Mouse (Mus musculus) G1E-ER4 (cell line): ENCODE data around the gene Rnf43. TPM values are rescaled to one million over a fixed set of nuclear protein-coding genes. Genes with fewer than 3 reads are reported as not detected.
A peak's percentile ranks its signal among the peaks of the same experiment; 100 is the strongest.

Experiments used
- GATA1 ChIP-seq: IDR thresholded peaks from one replicate; pipeline ENCODE4 v1.8.0; 2012; ENCODE audit warnings: low read length, inconsistent platforms
- polyA plus RNA-seq: library from polyadenylated mRNA; stranded (reverse); fragments of >175 nt; gene quantifications from 2 replicates; pipeline ENCODE4 v1.2.3, GENCODE M21; 2012

Gene Rnf43
- polyA plus RNA-seq, 1 experiment, result 1.3 TPM

DNA sequence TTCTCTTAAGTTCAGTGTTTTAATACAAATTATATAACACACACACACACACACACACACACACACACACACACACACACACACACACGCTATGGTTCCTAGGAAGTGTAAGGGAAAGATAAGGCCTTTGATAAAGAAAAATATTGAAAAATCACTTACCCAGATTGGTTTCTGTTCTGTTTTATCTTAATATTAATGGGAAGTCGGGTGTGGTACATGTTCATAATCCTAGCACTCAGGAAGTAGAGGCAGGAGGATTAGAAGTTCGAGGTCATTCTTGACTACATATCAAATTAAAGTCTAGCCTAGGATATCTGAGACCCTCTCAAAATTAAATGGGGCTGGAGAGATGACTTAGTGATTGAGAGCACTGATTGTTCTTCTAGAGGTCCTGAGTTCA, 59.6 kb downstream of the Rnf43 start:
- TF ChIP-seq GATA1, result no peak

DNA sequence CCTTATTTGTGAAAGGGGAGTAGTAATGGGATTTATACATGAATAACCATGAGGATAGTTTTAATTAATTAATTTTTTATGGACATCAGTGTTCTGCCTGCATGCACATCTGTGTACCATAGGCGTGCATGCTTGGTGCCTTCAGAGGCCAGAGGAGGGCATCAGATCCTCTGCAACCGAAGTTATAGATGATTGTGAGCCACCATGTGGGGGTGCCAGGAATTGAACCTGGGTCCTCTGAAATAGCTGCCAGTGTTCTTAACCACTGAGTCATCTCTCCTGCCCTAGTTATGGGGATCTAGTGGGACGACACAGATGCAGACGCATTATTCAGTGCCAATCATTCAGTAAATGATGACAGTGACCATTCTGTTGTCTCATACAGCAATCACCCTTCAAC, 60.4 kb downstream of the Rnf43 start:
- no peak for TF ChIP-seq GATA1

DNA sequence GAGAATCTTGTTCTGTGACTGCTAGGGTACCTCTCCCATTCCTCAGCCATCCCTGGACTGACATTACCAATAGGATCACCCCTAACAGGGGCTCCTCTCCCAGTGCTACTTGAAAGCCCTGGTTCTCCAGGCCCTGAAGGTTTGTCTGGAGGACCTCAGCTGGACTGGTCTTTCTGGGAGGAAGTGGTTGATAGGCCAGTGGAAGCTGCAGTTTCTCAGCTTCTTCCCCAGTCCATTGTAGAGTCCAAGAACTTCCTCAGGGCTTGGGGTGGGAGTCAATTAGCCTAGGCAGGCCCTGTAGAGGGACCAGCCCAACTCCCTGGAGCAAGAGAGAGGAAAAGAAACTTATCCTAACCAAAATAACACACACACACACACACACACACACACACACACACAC, 63.0 kb downstream of the Rnf43 start:
- no peak for TF ChIP-seq GATA1

DNA sequence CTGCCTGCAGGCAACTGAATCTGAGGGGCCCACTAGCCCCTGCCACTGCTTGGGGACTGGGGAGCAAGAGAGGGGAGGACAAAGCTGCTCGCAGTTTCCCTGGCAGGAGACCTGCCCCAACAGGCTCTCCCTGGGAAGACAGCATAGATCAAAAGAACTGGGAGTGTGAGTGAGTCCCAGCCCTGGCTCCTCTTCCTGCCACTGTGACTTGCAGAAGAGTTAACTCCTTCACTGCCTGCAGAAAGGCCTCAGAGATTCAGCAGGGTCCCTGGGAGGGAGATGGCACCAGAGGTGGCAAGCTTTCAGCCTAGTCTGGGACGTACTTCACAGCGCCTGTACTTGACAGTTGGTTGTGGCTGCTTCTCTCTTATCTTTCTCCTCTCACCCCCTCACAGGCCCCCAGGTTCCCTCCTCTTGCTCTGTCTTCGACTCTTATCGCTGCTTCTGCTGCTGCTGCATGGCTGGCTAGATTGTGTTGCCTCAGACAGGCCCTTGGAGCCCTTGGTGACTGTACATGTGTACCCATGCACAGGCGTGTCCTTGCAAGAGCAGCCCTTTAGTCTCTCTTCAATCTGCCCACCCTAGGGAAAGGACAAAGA, 63.5 kb downstream of the Rnf43 start:
- TF ChIP-seq GATA1, result peak; percentile 97

DNA sequence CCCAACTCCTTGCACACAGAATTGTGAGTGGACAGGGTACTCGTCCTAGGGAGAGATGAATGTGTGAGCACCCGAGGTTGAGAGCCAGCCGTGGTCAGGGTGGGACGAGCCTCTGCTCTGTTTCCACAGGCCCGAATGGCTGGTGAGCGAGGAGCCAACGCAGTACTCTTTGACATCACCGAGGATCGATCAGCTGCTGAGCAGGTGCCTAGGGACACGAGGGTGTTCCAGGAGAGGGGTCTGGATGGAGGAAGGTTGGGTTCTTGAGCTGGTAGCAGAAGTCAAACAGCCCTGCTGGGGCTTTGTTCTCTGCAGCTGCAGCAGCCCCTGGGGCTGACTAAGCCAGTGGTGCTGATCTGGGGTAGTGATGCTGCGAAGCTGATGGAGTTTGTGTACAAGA, 64.5 kb downstream of the Rnf43 start:
- TF ChIP-seq GATA1, result no peak

DNA sequence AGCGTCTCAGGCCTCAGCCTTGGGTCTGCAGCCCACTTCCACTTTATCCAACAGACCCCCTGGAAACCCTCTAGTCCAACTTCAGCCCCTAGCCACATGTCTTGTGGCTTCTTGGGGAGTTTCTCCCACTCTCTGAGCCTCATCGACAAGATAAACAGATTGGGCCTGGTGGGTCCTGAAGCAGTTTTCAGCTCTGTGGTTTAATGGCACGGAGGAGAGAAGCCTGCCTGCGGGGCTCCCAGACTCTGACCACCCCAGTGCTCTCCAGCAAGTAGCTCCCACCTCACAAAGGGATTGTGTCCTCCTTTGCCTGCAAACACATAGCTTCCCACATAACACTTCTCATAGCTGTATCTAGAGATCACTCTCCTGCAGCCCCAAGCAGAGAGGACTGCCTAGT, 64.9 kb downstream of the Rnf43 start:
- no peak for TF ChIP-seq GATA1

DNA sequence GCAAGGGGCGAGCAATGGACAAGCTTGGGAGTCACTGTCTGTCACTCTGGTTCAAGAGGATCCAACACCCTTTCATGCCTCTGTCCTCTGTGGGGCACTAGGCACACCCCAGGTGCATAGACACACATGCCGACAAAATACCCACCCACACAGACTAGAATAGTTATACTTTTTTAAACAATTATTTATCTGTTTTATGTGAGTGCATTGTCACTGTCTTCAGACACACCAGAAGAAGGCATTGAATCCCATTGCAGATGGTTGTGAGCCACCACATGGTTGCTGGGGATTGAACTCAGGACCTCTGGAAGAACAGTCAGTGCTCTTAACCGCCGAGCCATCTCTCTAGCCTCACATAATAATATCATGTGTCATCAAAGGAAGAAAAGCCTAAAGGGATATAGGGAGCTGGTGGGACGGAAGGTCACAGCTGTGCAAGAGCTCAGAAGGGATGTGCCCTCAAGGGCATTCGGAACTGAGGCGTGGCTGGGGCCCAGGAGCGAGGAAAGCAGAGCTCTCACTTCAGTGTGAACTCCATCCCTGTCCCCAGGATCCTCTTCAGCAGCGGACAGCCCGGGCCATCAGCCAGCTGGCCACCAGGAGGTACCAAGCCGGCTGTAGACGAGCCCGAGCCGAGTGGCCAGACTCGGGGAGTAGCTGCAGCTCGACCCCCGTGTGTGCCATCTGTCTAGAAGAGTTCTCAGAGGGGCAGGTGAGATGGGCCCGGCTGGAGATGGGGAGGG, 66.5 kb downstream of the Rnf43 start:
- no peak for TF ChIP-seq GATA1

DNA sequence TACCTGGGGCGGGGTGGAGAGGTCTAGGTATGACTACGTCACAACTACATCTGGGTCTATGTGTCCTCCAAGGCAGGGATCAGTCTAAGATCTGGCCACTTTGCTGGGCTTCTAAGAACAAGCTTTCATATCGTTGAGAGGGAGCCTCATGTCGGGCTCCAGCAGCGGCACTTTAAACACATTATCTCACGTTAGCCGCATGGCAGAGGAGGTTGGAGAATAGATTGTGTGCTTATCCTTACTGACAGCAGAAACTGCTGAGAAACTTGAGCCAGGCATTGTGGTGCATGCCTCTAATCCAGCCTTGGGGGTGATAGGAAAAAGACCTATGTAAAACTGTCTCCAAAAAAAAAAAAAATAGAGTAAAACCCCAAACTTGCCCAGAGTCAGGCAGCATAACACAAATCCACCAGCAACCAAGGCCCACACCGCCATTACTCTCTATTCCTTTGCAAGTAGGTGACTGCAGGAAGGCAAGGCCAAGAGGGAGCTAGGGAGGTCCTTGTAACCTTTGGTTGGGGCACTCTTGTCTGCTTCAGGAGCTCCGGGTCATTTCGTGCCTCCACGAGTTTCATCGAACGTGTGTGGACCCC, 67.2 kb downstream of the Rnf43 start:
- peak; percentile 45 for TF ChIP-seq GATA1

DNA sequence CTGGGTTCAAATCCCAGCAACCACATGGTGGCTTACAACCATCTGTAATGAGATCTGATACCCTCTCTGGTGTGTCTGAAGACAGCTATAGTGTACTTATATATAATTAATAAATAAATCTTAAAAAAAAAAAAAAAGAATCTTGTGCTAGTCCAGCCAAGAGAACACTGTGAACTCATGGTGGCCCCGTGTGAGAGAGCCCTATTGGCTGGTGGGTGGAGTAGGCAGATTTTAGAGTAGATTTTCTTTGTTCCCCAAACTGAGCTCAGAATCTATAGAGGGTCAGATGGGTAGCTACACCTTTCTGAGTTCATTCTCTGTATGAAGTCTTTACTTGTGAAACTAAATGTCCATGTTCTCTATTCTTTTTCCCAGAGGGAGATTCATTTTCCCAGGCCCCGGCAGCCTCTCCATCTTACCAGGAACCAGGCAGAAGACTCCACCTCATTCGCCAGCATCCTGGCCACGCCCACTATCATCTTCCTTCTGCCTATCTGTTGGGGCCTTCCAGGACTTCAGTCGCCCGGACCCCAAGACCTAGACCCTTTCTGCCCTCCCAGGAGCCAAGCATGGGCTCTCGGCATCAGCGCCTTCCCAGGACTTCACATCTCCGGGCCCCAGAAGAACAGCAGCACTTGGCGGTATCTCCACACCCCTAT, 68.3 kb downstream of the Rnf43 start:
- no peak for TF ChIP-seq GATA1

DNA sequence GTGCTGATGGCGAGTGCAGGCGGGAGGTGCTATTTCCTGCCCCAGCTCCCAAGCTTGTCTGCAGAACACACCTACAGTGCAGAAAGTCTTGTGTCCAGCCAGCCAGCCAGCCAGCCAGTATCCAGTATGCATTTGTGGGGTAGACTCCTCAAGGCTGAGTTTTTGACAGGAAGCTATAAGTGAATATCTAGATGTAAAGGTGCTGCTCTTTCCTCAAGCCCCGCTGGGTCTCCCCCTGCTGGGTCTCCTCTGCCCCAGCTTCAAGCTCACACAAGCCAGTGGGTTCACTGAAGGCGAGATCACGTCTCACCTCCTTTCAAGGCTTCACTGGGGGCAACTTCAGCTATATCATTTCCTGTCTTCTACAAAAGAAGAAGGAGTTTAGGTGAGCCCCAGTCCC, 71.8 kb downstream of the Rnf43 start:
- TF ChIP-seq GATA1, result no peak

DNA sequence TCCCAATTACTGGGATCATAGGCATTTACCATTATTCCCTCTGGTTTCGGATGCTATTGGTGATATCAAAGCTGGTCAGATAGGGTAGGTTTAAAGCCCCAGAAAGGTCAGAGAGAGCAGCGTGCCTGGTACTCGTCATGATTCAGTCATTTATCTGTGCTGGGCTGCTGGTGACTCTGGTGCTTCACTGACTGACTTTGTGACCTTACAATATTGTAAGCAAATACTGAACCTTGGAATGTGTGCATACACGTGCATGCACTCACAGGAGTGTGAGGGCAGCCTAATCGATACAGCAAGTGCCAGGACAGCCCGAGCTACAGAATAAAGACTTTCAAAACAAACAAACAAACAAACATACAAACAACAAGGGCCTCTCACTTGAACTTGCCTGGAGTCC, 73.2 kb downstream of the Rnf43 start:
- TF ChIP-seq GATA1, result no peak

DNA sequence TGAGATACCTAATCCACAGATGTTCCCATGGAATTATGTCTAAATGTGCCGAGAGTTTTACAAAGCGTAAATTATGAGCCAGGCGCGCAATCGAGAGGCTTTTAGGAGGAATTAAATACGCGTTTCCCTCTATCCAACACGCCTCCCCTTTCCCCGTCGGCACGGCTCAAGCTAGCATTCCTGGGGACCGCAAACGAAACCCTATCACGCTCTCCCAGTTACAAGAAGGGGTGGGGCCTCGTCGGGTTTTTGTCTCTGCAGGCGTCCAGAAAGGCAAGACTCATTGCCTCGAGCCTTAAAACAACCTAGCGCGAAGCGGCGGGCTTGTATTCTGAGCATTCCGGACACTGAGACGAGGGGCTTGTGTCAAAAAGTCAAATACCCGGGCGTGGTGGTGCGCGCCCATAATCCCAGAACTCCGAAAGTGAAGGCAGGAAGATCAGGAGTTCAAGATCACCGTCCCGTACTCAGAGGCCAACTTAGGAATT, 74.2 kb downstream of the Rnf43 start:
- TF ChIP-seq GATA1, result no peak

DNA sequence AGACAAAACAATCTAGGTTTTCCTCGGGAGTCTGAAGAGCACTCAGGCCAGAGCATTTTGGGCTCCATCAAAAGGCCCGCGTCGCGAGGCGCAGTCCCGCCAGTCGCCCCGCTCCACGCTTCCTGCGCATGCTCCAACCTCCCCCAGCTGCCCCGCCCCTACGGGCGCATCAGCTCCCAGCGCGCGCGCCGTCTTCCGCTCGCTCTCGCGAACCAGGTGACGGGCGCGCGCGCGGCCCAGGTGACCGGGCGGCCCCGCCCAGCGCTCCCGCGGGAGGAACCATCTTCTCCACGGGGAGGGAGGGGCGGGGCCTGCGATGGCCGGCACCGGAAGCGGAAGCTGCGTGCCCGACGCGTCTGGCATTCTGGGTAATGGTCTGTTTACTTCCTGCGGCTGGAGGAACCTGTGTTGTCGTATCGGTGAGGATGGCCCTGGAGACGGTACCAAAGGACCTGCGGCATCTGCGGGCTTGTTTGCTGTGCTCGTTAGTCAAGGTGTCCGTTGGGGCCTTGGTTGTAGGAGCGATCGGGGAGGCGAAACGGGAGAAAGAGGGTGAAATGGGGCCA, 74.7 kb downstream of the Rnf43 start, which contains the start of gene Supt4a:
Supt4a (plus strand) TSS at position 378 of the 566 bp plus-strand sequence.
- TF ChIP-seq GATA1, result no peak

DNA sequence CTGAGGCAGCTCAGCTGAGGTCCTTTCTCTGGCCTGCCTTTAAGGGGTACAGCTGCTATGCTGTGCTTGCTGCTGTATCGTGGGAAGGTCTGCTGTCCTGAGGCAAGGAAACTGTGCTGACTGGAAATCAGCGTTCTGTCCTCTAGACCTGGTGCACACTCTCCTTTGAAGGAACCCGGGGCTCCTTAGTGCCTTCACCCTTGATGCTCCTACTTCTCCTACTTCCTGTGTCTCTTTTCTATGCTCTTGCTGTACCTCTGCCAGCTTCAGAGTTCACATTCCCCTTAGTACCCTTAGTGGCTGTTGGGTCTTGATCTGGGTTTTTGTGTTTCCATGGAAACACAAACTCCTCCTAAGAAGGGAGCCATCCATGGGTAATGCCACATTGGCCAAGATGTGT, 81.2 kb downstream of the Rnf43 start:
- TF ChIP-seq GATA1, result no peak

DNA sequence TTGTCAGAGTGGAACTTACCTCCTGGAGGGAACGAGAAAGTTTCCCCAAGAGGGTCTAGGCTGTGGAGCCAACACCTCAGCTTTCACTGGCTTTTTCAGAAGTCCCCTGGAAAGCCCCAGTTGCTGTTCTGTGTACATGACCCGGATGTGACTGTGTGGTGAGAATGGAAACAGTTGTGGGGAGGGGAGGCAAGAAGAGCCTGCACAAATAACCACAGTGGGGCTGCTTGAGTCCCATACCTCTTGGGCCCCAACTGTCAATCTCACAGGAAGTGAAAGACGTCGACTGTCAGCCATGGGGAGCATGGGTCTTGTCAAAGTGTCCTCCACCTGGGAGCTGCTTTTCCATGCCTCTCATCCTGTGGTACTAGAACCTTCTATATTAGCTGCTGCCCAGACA, 82.4 kb downstream of the Rnf43 start:
- TF ChIP-seq GATA1, result no peak
